Mouse (Mus musculus) left cerebral cortex, adult 11 months (tissue): ENCODE data around the gene Tff3.
A peak's percentile ranks its signal among the peaks of the same experiment; 100 is the strongest.

ENCODE experiments used
- DNase-seq: peaks from one replicate; pipeline ENCODE4 v3.0.0; 2022; ENCODE audit warnings: low spot score

Tff3 gene

GRCm38 (mm10) chr17:31121975-31122374 is 7.5 kb downstream of the Tff3 start:
- DNase-seq, result no peak

- peak; percentile 81 for DNase-seq
Measured at GRCm38 (mm10) chr17:31119429-31119828, 10.0 kb downstream of the Tff3 start.

- no peak for DNase-seq
Measured at GRCm38 (mm10) chr17:31117946-31118345, 11.5 kb downstream of the Tff3 start.

- no peak for DNase-seq
Measured at GRCm38 (mm10) chr17:31116063-31116462, 13.4 kb downstream of the Tff3 start.

- no peak for DNase-seq
Measured at GRCm38 (mm10) chr17:31113191-31113856, 16.1 kb downstream of the Tff3 start.

- no peak for DNase-seq
Measured at GRCm38 (mm10) chr17:31108388-31108787, 21.1 kb downstream of the Tff3 start.

GRCm38 (mm10) chr17:31103823-31104222 is 25.6 kb downstream of the Tff3 start:
- no peak for DNase-seq

- no peak for DNase-seq
Measured at GRCm38 (mm10) chr17:31103007-31103570, 26.4 kb downstream of the Tff3 start.

- no peak for DNase-seq
Measured at GRCm38 (mm10) chr17:31098788-31099187, 30.7 kb downstream of the Tff3 start.

- DNase-seq, result no peak
Measured at GRCm38 (mm10) chr17:31096893-31097292, 32.6 kb downstream of the Tff3 start.

GRCm38 (mm10) chr17:31095570-31095969 is 33.9 kb downstream of the Tff3 start:
- no peak for DNase-seq

GRCm38 (mm10) chr17:31094781-31095180 is 34.7 kb downstream of the Tff3 start:
- no peak for DNase-seq

GRCm38 (mm10) chr17:31091023-31091735 is 38.3 kb downstream of the Tff3 start:
- no peak for DNase-seq

GRCm38 (mm10) chr17:31089848-31090247 is 39.6 kb downstream of the Tff3 start:
- DNase-seq, result no peak

- no peak for DNase-seq
Measured at GRCm38 (mm10) chr17:31088711-31089110, 40.7 kb downstream of the Tff3 start.

GRCm38 (mm10) chr17:31086196-31086595 is 43.2 kb downstream of the Tff3 start:
- no peak for DNase-seq

- DNase-seq, result no peak
Measured at GRCm38 (mm10) chr17:31085519-31085918, 43.9 kb downstream of the Tff3 start.

- DNase-seq, result no peak
Measured at GRCm38 (mm10) chr17:31082296-31083078, 47.0 kb downstream of the Tff3 start.

GRCm38 (mm10) chr17:31079078-31079840 is 50.2 kb downstream of the Tff3 start:
- no peak for DNase-seq

- DNase-seq, result no peak
Measured at GRCm38 (mm10) chr17:31078581-31078980, 50.9 kb downstream of the Tff3 start.

- DNase-seq, result no peak
Measured at GRCm38 (mm10) chr17:31077561-31077960, 51.9 kb downstream of the Tff3 start.

GRCm38 (mm10) chr17:31075471-31075870 is 54.0 kb downstream of the Tff3 start:
- DNase-seq, result no peak
